Mouse (Mus musculus) ES-E14 (cell line): ENCODE measurements at regions not wholly inside any gene's neighbourhood (a gene's known extent, or its start where the extent isn't known, plus 50 kb on each side); places are given as distances from the start of the nearest gene placed in this dataset.

Experiments used
- DNase-seq: peaks from one replicate; pipeline ENCODE4 v3.0.0-alpha.2; 2013; ENCODE audit warnings: low read depth, low spot score
- H3K27ac ChIP-seq: 2 replicates; pipeline ENCODE4 v1.5.1; 2012; ENCODE audit warnings: low read depth, mild to moderate bottlenecking, low read length, moderate library complexity, mixed read lengths; ENCODE audit not compliant: poor library complexity, insufficient read depth, severe bottlenecking
- H3K36me3 ChIP-seq: 2 replicates; pipeline ENCODE4 v1.6.1; 2012; ENCODE audit warnings: mild to moderate bottlenecking, low read length, moderate library complexity, mixed read lengths; ENCODE audit not compliant: control insufficient read depth, poor library complexity, insufficient read depth, severe bottlenecking
- H3K4me1 ChIP-seq, 2 experiments: fragments of 150-350 bp in 1 of 2; sonication (generic) in 1 of 2; 2 replicates each; pipeline ENCODE4 v1.6.1; 2012; ENCODE audit warnings: low read length in 2 of 2, mild to moderate bottlenecking in 1 of 2, mixed read lengths in 1 of 2; ENCODE audit not compliant: control insufficient read depth in 2 of 2, insufficient read depth in 2 of 2, poor library complexity in 1 of 2
- H3K4me3 ChIP-seq, 2 experiments: fragments of 150-350 bp in 1 of 2; sonication (generic) in 1 of 2; 2 replicates each; pipeline ENCODE4 v1.5.1; 2012; ENCODE audit warnings: low read length in 2 of 2, low read depth in 1 of 2, mild to moderate bottlenecking in 1 of 2, mixed read lengths in 1 of 2; ENCODE audit not compliant: insufficient read depth in 1 of 2, poor library complexity in 1 of 2, severe bottlenecking in 1 of 2
- H3K9ac ChIP-seq: 2 replicates; pipeline ENCODE4 v1.6.1; 2012; ENCODE audit warnings: low read depth, mild to moderate bottlenecking, low read length, mixed read lengths; ENCODE audit not compliant: poor library complexity, insufficient read depth, severe bottlenecking
- H3K9me3 ChIP-seq: fragments of 150-350 bp; sonication (generic); 2 replicates; pipeline ENCODE4 v1.6.1; 2012; ENCODE audit warnings: low read depth, mild to moderate bottlenecking, low read length; ENCODE audit not compliant: control insufficient read depth, insufficient read depth
- CHD2 ChIP-seq: IDR thresholded peaks from 2 replicates; pipeline ENCODE4 v1.6.1; 2014; ENCODE audit warnings: mild to moderate bottlenecking, low read depth, low read length, inconsistent platforms
- HCFC1 ChIP-seq: IDR thresholded peaks from 2 replicates; pipeline ENCODE4 v1.6.1; 2012; ENCODE audit warnings: low read length, inconsistent platforms, borderline replicate concordance; ENCODE audit not compliant: insufficient read depth
- MAFK ChIP-seq: IDR thresholded peaks from 2 replicates; pipeline ENCODE4 v1.6.1; 2014; ENCODE audit warnings: mild to moderate bottlenecking, low read depth, low read length, inconsistent platforms; ENCODE audit not compliant: insufficient read depth
- ZC3H11A ChIP-seq: IDR thresholded peaks from 2 replicates; pipeline ENCODE4 v1.6.1; 2012; ENCODE audit warnings: low read depth, mild to moderate bottlenecking, inconsistent platforms, low read length, borderline replicate concordance
- ZNF384 ChIP-seq: IDR thresholded peaks from 2 replicates; pipeline ENCODE4 v1.6.1; 2012; ENCODE audit warnings: low read depth, low read length, inconsistent platforms
- in situ Hi-C, 2 experiments: fragments of 600-800 bp; cut with MboI; formaldehyde crosslinking; loops; one replicate each; pipeline ENCODE4 v1.15.1; 2025; ENCODE audit warnings: low sequenced_read_pairs in 2 of 2, inconsistent platforms in 1 of 2; ENCODE audit not compliant: unreplicated experiment in 2 of 2

DNA sequence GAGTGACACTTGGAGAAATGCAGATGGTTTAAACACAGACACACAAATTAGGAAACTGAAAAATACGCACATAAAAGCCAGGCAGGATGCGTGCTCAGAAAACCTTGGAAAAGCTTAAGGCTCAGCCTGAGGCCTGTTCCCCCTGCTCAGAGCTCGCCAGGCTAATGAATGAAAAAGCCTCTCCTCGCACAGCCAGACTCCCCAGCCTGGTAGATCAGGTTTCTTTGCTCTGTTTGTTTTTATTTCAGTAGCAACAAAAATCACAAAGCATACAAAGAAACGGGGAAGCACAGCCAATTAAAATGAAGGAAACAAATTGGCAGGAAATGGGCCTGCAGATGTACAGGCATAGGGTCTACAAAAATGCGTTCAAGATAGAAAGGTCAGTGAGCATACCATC is 97.0 kb upstream of the AI593442 start:
- Histone ChIP-seq H3K9me3 (no peaks in the 10 kb centered on the region), H3K27ac (no peak overlapping the region), H3K36me3 (no peaks in the 10 kb centered on the region), H3K9ac (no peak overlapping the region), H3K4me3 (no peak overlapping the region), H3K4me1 (no peaks in the 10 kb centered on the region)
- in situ Hi-C loops, result no loop called here
- TF ChIP-seq ZC3H11A (no peak), ZNF384 (no peak)
- no peak for DNase-seq

DNA sequence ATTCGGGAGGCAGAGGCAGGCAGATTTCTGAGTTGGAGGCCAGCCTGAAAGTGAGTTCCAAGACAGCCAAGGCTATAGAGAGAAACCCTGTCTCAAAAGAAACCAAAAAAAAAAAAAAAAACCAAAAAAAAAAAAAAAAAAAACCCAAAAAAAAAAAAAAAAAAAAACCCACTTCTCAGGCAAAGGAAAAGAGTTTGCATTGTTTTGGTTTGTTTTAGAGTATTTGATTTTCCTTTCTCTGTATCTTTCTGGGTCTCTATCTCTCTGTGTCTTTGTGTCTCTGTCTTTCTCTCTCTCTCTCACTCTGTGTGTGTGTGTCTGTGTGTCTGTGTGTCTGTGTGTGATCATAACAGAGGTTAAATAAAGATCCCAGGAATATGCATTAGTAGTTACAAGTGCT is 95.7 kb upstream of the AI593442 start:
- TF ChIP-seq CHD2 (no peak), ZNF384 (0 out of 2 replicates have a peak, but pooled peaks have one; percentile 66)
- H3K9ac ChIP-seq, result no peak overlapping the region
- DNase-seq, result no peak
- H3K4me3 ChIP-seq, result no peak overlapping the region
- H3K9me3 ChIP-seq, result no peaks in the 10 kb centered on the region
- in situ Hi-C loops, result no loop called here
- H3K36me3 ChIP-seq, result no peaks in the 10 kb centered on the region
- no peak overlapping the region for H3K27ac ChIP-seq
- no peaks in the 10 kb centered on the region for H3K4me1 ChIP-seq

DNA sequence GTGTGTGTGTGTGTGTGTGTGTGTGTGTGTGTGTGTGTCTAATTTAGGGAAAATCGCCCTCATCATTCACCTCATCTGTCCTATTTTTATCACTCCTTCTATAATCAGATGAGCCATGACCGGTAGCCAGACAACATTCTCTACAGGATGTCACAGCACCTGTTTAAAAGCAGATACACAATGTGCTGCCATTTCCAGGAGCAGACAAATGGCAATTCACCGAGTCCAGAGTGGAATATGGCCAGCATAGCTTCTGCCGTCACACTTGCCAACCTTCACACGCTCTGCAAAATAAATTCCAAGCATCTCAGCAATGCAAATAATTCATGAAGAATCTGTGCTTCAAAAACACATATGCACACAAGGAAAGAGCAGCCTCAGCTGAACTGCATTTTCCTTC is 88.5 kb upstream of the AI593442 start:
- TF ChIP-seq ZC3H11A (no peak), CHD2 (no peak), HCFC1 (no peak), ZNF384 (no peak), MAFK (no peak)
- DNase-seq, result no peak
- H3K4me3 ChIP-seq, result no peak overlapping the region
- H3K9ac ChIP-seq, result no peak overlapping the region
- H3K27ac ChIP-seq, result no peak overlapping the region
- in situ Hi-C loops, result no loop called here
- no peaks in the 10 kb centered on the region for H3K36me3 ChIP-seq
- H3K4me1 ChIP-seq, result no peaks in the 10 kb centered on the region
- H3K9me3 ChIP-seq, result no peaks in the 10 kb centered on the region

DNA sequence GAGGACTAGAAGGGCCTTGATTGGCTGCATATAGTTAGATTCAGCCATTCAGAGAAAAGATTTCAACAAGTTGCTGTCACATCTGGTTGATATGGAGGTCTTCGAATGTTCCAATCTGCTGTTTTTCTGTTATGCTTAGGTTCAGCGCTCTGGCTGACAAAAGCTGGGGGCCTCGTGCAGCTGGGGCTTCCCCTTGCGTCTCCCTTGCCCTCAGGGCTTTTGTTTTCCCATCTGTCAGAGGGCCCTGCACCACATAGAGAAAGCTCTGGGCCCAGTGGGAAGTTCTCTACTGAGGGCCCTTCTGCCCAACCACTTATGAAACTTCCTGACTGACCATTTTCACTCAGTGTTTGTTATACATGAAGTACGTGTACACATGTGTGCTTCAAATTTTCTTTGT is 86.2 kb upstream of the AI593442 start:
- no peak overlapping the region for H3K9ac ChIP-seq
- no peak overlapping the region for H3K27ac ChIP-seq
- H3K4me1 ChIP-seq, result no peaks in the 10 kb centered on the region
- no peak overlapping the region for H3K4me3 ChIP-seq
- no peak for DNase-seq
- in situ Hi-C loops, result no loop called here
- no peaks in the 10 kb centered on the region for H3K9me3 ChIP-seq
- H3K36me3 ChIP-seq, result no peaks in the 10 kb centered on the region
- no peak for TF ChIP-seq CHD2

DNA sequence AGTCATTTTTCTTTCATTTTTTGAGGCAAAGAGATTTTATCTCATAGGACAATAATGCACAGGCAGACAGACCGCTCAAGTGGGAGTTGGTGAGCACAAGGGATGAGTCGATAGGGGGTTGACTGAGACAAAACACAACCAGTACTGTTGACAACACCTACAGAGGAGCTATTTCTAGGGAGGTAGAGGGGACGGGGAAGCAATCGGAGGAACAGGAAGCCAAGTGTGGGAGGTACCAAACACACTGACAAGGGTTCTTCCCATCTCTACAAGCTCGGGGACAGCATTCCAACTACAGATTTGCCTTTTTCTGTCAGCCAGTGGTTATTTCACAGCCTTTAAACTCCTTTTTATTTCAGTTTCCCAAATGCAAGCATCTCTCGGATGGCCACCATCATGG is 83.3 kb upstream of the AI593442 start:
- H3K36me3 ChIP-seq, result no peaks in the 10 kb centered on the region
- in situ Hi-C loops, result no loop called here
- TF ChIP-seq ZNF384 (no peak), HCFC1 (no peak), MAFK (no peak), CHD2 (no peak), ZC3H11A (no peak)
- DNase-seq, result no peak
- no peaks in the 10 kb centered on the region for H3K9me3 ChIP-seq
- no peak overlapping the region for H3K27ac ChIP-seq
- H3K9ac ChIP-seq, result no peak overlapping the region
- H3K4me3 ChIP-seq, result no peak overlapping the region
- no peaks in the 10 kb centered on the region for H3K4me1 ChIP-seq
